Mouse (Mus musculus) erythroblast, embryonic 14.5 days (primary cell): Measurements from ENCODE around the gene Atg10. TPM values are rescaled to one million over a fixed set of nuclear protein-coding genes. Genes with fewer than 3 reads are reported as not detected.

ENCODE experiments used
- H3K27me3 ChIP-seq: 2 replicates; pipeline ENCODE4 v1.6.1; 2012; ENCODE audit warnings: inconsistent platforms; ENCODE audit not compliant: control insufficient read depth
- H3K36me3 ChIP-seq: 2 replicates; pipeline ENCODE4 v1.6.1; 2012; ENCODE audit warnings: mild to moderate bottlenecking, inconsistent platforms; ENCODE audit not compliant: control insufficient read depth
- H3K4me1 ChIP-seq: 2 replicates; pipeline ENCODE4 v1.6.1; 2012; ENCODE audit warnings: inconsistent platforms; ENCODE audit not compliant: control insufficient read depth
- H3K4me3 ChIP-seq: replicated peaks from 2 replicates; pipeline ENCODE3; 2012; ENCODE audit warnings: moderate library complexity, mild to moderate bottlenecking, inconsistent platforms
- H3K9me3 ChIP-seq: 2 replicates; pipeline ENCODE4 v1.6.1; 2012; ENCODE audit warnings: low read length, inconsistent platforms, mixed read lengths; ENCODE audit not compliant: control insufficient read depth
- GATA1 ChIP-seq: IDR thresholded peaks from 2 replicates; pipeline ENCODE4 v1.6.1; 2012; ENCODE audit warnings: low read length, inconsistent platforms, mixed read lengths
- TAL1 ChIP-seq: IDR thresholded peaks from 3 replicates; pipeline ENCODE4 v1.6.1; 2012; ENCODE audit warnings: low read length, inconsistent platforms, mixed read lengths
- polyA plus RNA-seq: library from polyadenylated mRNA; stranded (reverse); fragments of >175 nt; gene quantifications from 2 replicates; pipeline ENCODE4 v1.2.3, GENCODE M21; 2012

The Atg10 gene
- polyA plus RNA-seq, 1 experiment, result not detected

- Histone ChIP-seq H3K9me3 (no peaks in the 10 kb centered on the region), H3K4me3 (no peak overlapping the region), H3K4me1 (no peaks in the 10 kb centered on the region), H3K27me3 (no peaks in the 10 kb centered on the region), H3K36me3 (no peaks in the 10 kb centered on the region)
- TF ChIP-seq TAL1 (no peak), GATA1 (no peak)
Measured at GRCm38 (mm10) chr13:90912760-90913674, 310.8 kb downstream of the Atg10 start.

- no peaks in the 10 kb centered on the region for H3K4me1 ChIP-seq
- H3K36me3 ChIP-seq, result no peaks in the 10 kb centered on the region
- no peak overlapping the region for H3K4me3 ChIP-seq
- TF ChIP-seq GATA1, result no peak
- no peak for TF ChIP-seq TAL1
- H3K9me3 ChIP-seq, result no peaks in the 10 kb centered on the region
- H3K27me3 ChIP-seq, result no peaks in the 10 kb centered on the region
Measured at GRCm38 (mm10) chr13:90907376-90907775, 316.4 kb downstream of the Atg10 start.

GRCm38 (mm10) chr13:90905176-90905575 is 318.6 kb downstream of the Atg10 start, which contains the start of gene Atp6ap1l:
Gene Atp6ap1l (minus strand): TSS chr13:90905355.
- Histone ChIP-seq H3K4me3 (no peak within 1 kb of the TSS), H3K36me3 (no peaks in the 10 kb centered on the region), H3K4me1 (no peaks in the 10 kb centered on the region), H3K27me3 (no peaks in the 10 kb centered on the region), H3K9me3 (no peaks in the 10 kb centered on the region)
- TF ChIP-seq TAL1 (no peak), GATA1 (no peak)

GRCm38 (mm10) chr13:90896821-90897220 is 326.9 kb downstream of the Atg10 start:
- H3K27me3 ChIP-seq, result no peaks in the 10 kb centered on the region
- H3K36me3 ChIP-seq, result no peaks in the 10 kb centered on the region
- no peaks in the 10 kb centered on the region for H3K9me3 ChIP-seq
- H3K4me3 ChIP-seq, result no peak overlapping the region
- no peaks in the 10 kb centered on the region for H3K4me1 ChIP-seq
- no peak for TF ChIP-seq TAL1
- TF ChIP-seq GATA1, result no peak

- H3K36me3 ChIP-seq, result no peaks in the 10 kb centered on the region
- H3K4me3 ChIP-seq, result no peak overlapping the region
- H3K27me3 ChIP-seq, result no peaks in the 10 kb centered on the region
- H3K9me3 ChIP-seq, result no peaks in the 10 kb centered on the region
- no peak for TF ChIP-seq TAL1
- no peak for TF ChIP-seq GATA1
- no peaks in the 10 kb centered on the region for H3K4me1 ChIP-seq
Measured at GRCm38 (mm10) chr13:90896098-90896497, 327.7 kb downstream of the Atg10 start.

- TF ChIP-seq GATA1, result no peak
- TF ChIP-seq TAL1, result no peak
- Histone ChIP-seq H3K4me1 (peaks cover 9% of the 10 kb centered on the region), H3K9me3 (no peaks in the 10 kb centered on the region), H3K4me3 (no peak overlapping the region), H3K27me3 (no peaks in the 10 kb centered on the region), H3K36me3 (no peaks in the 10 kb centered on the region)
Measured at GRCm38 (mm10) chr13:90894819-90895218, 328.9 kb downstream of the Atg10 start.

- TF ChIP-seq GATA1 (no peak), TAL1 (no peak)
- Histone ChIP-seq H3K4me3 (no peak overlapping the region), H3K27me3 (no peaks in the 10 kb centered on the region), H3K9me3 (no peaks in the 10 kb centered on the region), H3K36me3 (no peaks in the 10 kb centered on the region), H3K4me1 (peaks cover 22% of the 10 kb centered on the region)
Measured at GRCm38 (mm10) chr13:90890111-90890510, 333.7 kb downstream of the Atg10 start.

GRCm38 (mm10) chr13:90886568-90886983 is 337.2 kb downstream of the Atg10 start:
- no peaks in the 10 kb centered on the region for H3K27me3 ChIP-seq
- H3K4me1 ChIP-seq, result peaks cover 22% of the 10 kb centered on the region
- TF ChIP-seq TAL1 (no peak), GATA1 (no peak)
- peak overlapping the region; percentile 51 for H3K4me3 ChIP-seq
- no peaks in the 10 kb centered on the region for H3K36me3 ChIP-seq
- H3K9me3 ChIP-seq, result no peaks in the 10 kb centered on the region

GRCm38 (mm10) chr13:90885856-90886532 is 337.8 kb downstream of the Atg10 start:
- Histone ChIP-seq H3K27me3 (no peaks in the 10 kb centered on the region), H3K4me3 (peak overlapping the region; percentile 51), H3K4me1 (peaks cover 22% of the 10 kb centered on the region), H3K9me3 (no peaks in the 10 kb centered on the region), H3K36me3 (no peaks in the 10 kb centered on the region)
- TF ChIP-seq GATA1 (no peak), TAL1 (no peak)

Other genes starting within 250 kb of the Atg10 start
- 2.5 and 3.2 TPM in 2 replicates for gene Ssbp2, start 236.3 kb upstream of the Atg10 start, polyA plus RNA-seq